24 mouse cellular contexts compared by ENCODE assay signal in the genomic region with DNA sequence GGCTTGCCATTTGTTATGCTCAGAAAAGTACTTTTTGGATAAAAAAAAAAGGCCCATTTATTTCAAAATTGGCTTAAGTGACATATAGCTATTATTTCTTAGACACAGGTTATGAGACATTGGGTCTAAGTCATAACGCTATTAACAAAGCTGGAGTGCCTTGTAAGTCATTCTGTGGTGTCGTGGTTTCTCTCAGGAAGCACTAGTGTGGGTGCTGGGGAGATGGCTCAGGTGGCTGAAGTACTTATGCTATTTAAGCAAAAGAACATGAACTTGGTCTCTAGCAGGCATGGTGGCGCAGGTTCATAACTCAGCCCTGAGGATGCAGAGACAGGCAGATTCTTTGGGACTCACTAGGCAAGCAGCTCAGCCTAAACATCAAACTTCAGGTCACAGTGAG. TPM values are rescaled to one million over a fixed set of nuclear protein-coding genes. Genes with fewer than 3 reads are reported as not detected.
"Had no signal": no experiment of that assay in that cellular context is flagged by ENCODE, and none has a peak within 500 bp of the region (broad histone marks: within the 10 kb centered on the region; RNA-seq: fewer than 3 reads in every experiment).

No protein-coding gene starts in this region.

- DNase-seq: lung, adult 2 months; lung, postnatal 14 days; lung, postnatal 36 days; right cerebral cortex, postnatal 14 days; thymus, adult 2 months; thymus, postnatal 25 days; thymus, postnatal 4 days had no signal

- H3K36me3 ChIP-seq: lung, embryonic 15.5 days; midbrain, embryonic 13.5 days; midbrain, embryonic 15.5 days; neural tube, embryonic 12.5 days; stomach, embryonic 15.5 days had no signal

- H3K4me3 ChIP-seq: lung, embryonic 15.5 days; megakaryocyte, embryonic 14.5 days; midbrain, embryonic 13.5 days; midbrain, embryonic 15.5 days; neural tube, embryonic 12.5 days; stomach, embryonic 15.5 days had no signal

- ATAC-seq: lung, postnatal 0 days; midbrain, embryonic 13.5 days; midbrain, embryonic 15.5 days had no signal

- H3K4me1 ChIP-seq: lung, embryonic 15.5 days; midbrain, embryonic 13.5 days; midbrain, embryonic 15.5 days; neural tube, embryonic 12.5 days; stomach, embryonic 15.5 days had no signal

- H3K27ac ChIP-seq: lung, embryonic 15.5 days; macrophage; midbrain, embryonic 13.5 days; midbrain, embryonic 15.5 days; neural tube, embryonic 12.5 days; stomach, embryonic 15.5 days; stomach, postnatal 0 days had no signal

- H3K9ac ChIP-seq: lung, embryonic 15.5 days; midbrain, embryonic 13.5 days; midbrain, embryonic 15.5 days; neural tube, embryonic 12.5 days; stomach, embryonic 15.5 days had no signal

- H3K27me3 ChIP-seq: lung, embryonic 15.5 days; megakaryocyte, embryonic 14.5 days; midbrain, embryonic 13.5 days; midbrain, embryonic 15.5 days; neural tube, embryonic 12.5 days; stomach, embryonic 15.5 days had no signal

- H3K9me3 ChIP-seq: lung, embryonic 15.5 days; midbrain, embryonic 13.5 days; midbrain, embryonic 15.5 days; neural tube, embryonic 12.5 days; stomach, embryonic 15.5 days had no signal

- H3K4me2 ChIP-seq: lung, embryonic 15.5 days; midbrain, embryonic 11.5 days; midbrain, embryonic 13.5 days; midbrain, embryonic 15.5 days; neural tube, embryonic 12.5 days; stomach, embryonic 15.5 days had no signal

RNA-seq across cellular contexts. Expression of a gene that starts 47.4 kb away (rescaled TPM):
- total RNA-seq: megakaryocyte progenitor cell, adult 5-6 weeks; monocyte, adult 5-6 weeks; neutrophil, adult 5-6 weeks had no signal
- polyA plus RNA-seq: lung, adult 2 months; macrophage; midbrain, embryonic 11.5 days; midbrain, embryonic 13.5 days; midbrain, embryonic 15.5 days; midbrain, postnatal 0 days; neural tube, embryonic 12.5 days; neural tube, embryonic 14.5 days; stomach, embryonic 15.5 days; stomach, postnatal 0 days; testis, adult 2 months; urinary bladder, adult 2 months had no signal
